ENCODE assay signal across 7 mouse cellular contexts in the genomic region with DNA sequence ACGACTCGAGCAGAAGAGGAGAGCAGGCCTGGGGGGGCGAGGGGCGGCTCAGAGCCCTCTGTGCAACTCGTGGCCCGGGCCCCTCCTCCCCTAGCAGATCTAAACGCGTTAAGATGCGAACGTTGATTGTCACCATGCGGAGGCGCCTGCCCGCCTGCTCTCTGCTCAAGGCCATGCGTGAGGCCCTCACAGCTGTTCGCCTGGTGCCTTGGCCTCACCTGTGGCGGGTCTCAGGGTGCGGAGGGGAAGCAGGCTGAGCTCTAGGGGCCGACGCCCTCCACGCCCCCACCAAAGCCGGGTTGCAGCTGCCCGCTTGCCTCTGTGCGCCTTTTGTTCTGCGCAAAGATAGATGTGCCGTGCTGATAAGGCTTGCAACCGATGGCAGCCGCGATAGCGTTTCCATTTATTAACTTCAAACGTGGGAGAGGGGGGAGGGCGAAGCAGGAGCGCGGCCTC. TPM values are rescaled to one million over a fixed set of nuclear protein-coding genes. Genes with fewer than 3 reads are reported as not detected.
A peak's percentile ranks its signal among the peaks of the same experiment; 100 is the strongest.
DNase-seq lines count a peak whose midpoint lies in the region; ATAC-seq lines count a peak whose summit lies in the region.

No protein-coding gene starts in this region.

- peaks cover 66% of the 10 kb centered on the region for H3K27me3 ChIP-seq in forebrain, embryonic 12.5 days
- peaks cover 44% of the 10 kb centered on the region for H3K27me3 ChIP-seq in limb, embryonic 12.5 days
- H3K27me3 ChIP-seq in midbrain, embryonic 15.5 days (replicated peaks), result peaks cover 12% of the 10 kb centered on the region; the same call in 1 of the 2 replicates

- peak overlapping the region; percentile 50; the same call in 1 of the 2 replicates for H3K27ac ChIP-seq in forebrain, embryonic 12.5 days
- H3K27ac ChIP-seq in limb, embryonic 12.5 days, result no peak overlapping the region
- H3K27ac ChIP-seq in midbrain, embryonic 15.5 days, result peak overlapping the region; percentile 16

- H3K36me3 ChIP-seq in forebrain, embryonic 12.5 days (replicated peaks), result no peaks in the 10 kb centered on the region
- H3K36me3 ChIP-seq in limb, embryonic 12.5 days, result no peaks in the 10 kb centered on the region
- no peaks in the 10 kb centered on the region for H3K36me3 ChIP-seq in midbrain, embryonic 15.5 days (replicated peaks)

- peaks cover 53% of the 10 kb centered on the region for H3K4me1 ChIP-seq in forebrain, embryonic 12.5 days
- H3K4me1 ChIP-seq in limb, embryonic 12.5 days (replicated peaks), result peaks cover 44% of the 10 kb centered on the region
- peaks cover 32% of the 10 kb centered on the region for H3K4me1 ChIP-seq in midbrain, embryonic 15.5 days

- DNase-seq in ES-CJ7 (ENCODE audit: low read depth, low spot score), result peak; percentile 67
- DNase-seq in adrenal gland, postnatal 10 days, result peak; percentile 56
- DNase-seq in induced T-regulatory cell, adult 2 months (ENCODE audit: low read depth), result peak; percentile 82
- peak; percentile 40 for DNase-seq in testis, postnatal 14 days (ENCODE audit: low spot score)

- no peaks in the 10 kb centered on the region for H3K9me3 ChIP-seq in forebrain, embryonic 12.5 days
- H3K9me3 ChIP-seq in limb, embryonic 12.5 days, result no peaks in the 10 kb centered on the region
- no peaks in the 10 kb centered on the region for H3K9me3 ChIP-seq in midbrain, embryonic 15.5 days

- H3K4me3 ChIP-seq in forebrain, embryonic 12.5 days (replicated peaks), result peak overlapping the region; percentile 56
- peak overlapping the region; percentile 52 for H3K4me3 ChIP-seq in limb, embryonic 12.5 days (replicated peaks)
- H3K4me3 ChIP-seq in midbrain, embryonic 15.5 days, result peak overlapping the region; percentile 57

- ATAC-seq in forebrain, embryonic 12.5 days (ENCODE audit: low FRiP score), result no peak
- no peak for ATAC-seq in limb, embryonic 12.5 days (ENCODE audit: insufficient number of reproducible peaks, insufficient read depth, low FRiP score, low TSS enrichment, low read depth)
- no peak for ATAC-seq in midbrain, embryonic 15.5 days (replicated peaks)

- under 1% methylated on average over 33 of the region's 33 CpGs for WGBS in forebrain, embryonic 12.5 days
- WGBS in limb, embryonic 12.5 days, result 1% methylated on average over 31 of the region's 33 CpGs
- WGBS in midbrain, embryonic 15.5 days, result under 1% methylated on average over 33 of the region's 33 CpGs

- H3K9ac ChIP-seq in forebrain, embryonic 12.5 days, result peak overlapping the region; percentile 48
- peak overlapping the region; percentile 57 for H3K9ac ChIP-seq in limb, embryonic 12.5 days (replicated peaks)
- H3K9ac ChIP-seq in midbrain, embryonic 15.5 days, result peak overlapping the region; percentile 41

- peak overlapping the region; percentile 98 for H3K4me2 ChIP-seq in forebrain, embryonic 12.5 days
- H3K4me2 ChIP-seq in limb, embryonic 12.5 days, result peak overlapping the region; percentile 83
- peak overlapping the region; percentile 98 for H3K4me2 ChIP-seq in midbrain, embryonic 15.5 days

RNA-seq across cellular contexts. Expression of a gene that starts 2.3 kb away (rescaled TPM):
- total RNA-seq in adrenal gland, postnatal 10 days (2021), result 10 to 100 TPM; 27.2 to 29.0 TPM
- polyA plus RNA-seq in forebrain, embryonic 12.5 days (2016; fragmentation: Nextera tagmentation; extraction: Ambion mirVana), result 0.82 and 1.2 TPM in 2 replicates
- polyA plus RNA-seq in limb, embryonic 12.5 days (2016; fragmentation: Nextera tagmentation; extraction: Ambion mirVana), result 1.2 and 1.4 TPM in 2 replicates
- polyA plus RNA-seq in midbrain, embryonic 15.5 days (2015; fragmentation: Nextera tagmentation; extraction: Ambion mirVana), result 1.5 and 1.8 TPM in 2 replicates
